Mouse (Mus musculus) forebrain, embryonic 11.5 days (tissue): ENCODE data around the gene Fbxl18. TPM values are rescaled to one million over a fixed set of nuclear protein-coding genes. Genes with fewer than 3 reads are reported as not detected.

Source experiments
- ATAC-seq: fragments of 200-750 bp; cut with Nextera tagmentation; replicated peaks from 2 replicates; pipeline ENCODE4 v1.8.0; 2017; ENCODE audit warnings: moderate TSS enrichment; ENCODE audit not compliant: low FRiP score
- DNase-seq: peaks from one replicate; pipeline ENCODE4 v3.0.0-alpha.2; 2017; ENCODE audit warnings: low spot score
- H3K27ac ChIP-seq: fragments of 300-500 bp; sonication (generic); 2 replicates; pipeline ENCODE4 v1.5.1; 2014; ENCODE audit warnings: low read depth, low read length
- H3K27me3 ChIP-seq: fragments of 300-500 bp; sonication (generic); 2 replicates; pipeline ENCODE4 v1.6.1; 2014; ENCODE audit warnings: mild to moderate bottlenecking, low read length, mixed read lengths; ENCODE audit not compliant: control insufficient read depth, insufficient read depth
- H3K36me3 ChIP-seq: fragments of 300-500 bp; sonication (generic); 2 replicates; pipeline ENCODE4 v1.6.1; 2014; ENCODE audit warnings: mild to moderate bottlenecking, low read length, moderate library complexity, mixed read lengths; ENCODE audit not compliant: control insufficient read depth, insufficient read depth
- H3K4me1 ChIP-seq: fragments of 300-500 bp; sonication (generic); replicated peaks from 2 replicates; pipeline ENCODE4 v1.6.1; 2014; ENCODE audit warnings: low read length, mixed read lengths; ENCODE audit not compliant: control insufficient read depth, insufficient read depth
- H3K4me2 ChIP-seq: fragments of 300-500 bp; sonication (generic); 2 replicates; pipeline ENCODE4 v1.6.1; 2014; ENCODE audit warnings: low read depth, mild to moderate bottlenecking, low read length, moderate library complexity, mixed read lengths; ENCODE audit not compliant: severe bottlenecking
- H3K4me3 ChIP-seq: fragments of 300-500 bp; sonication (generic); 2 replicates; pipeline ENCODE4 v1.5.1; 2014; ENCODE audit warnings: low read depth, low read length
- H3K9ac ChIP-seq: fragments of 300-500 bp; sonication (generic); 2 replicates; pipeline ENCODE4 v1.6.1; 2014; ENCODE audit warnings: low read length
- H3K9me3 ChIP-seq: fragments of 300-500 bp; sonication (generic); 2 replicates; pipeline ENCODE4 v1.6.1; 2016; ENCODE audit warnings: low read length, mixed read lengths; ENCODE audit not compliant: control insufficient read depth
- WGBS: fragments of 180-500 bp; shearing (Covaris S2); extraction: QIAGEN DNeasy Blood & Tissue Kit; methylation state at CpG from one replicate; pipeline ENCODE4 v1.1.7; 2014; 5-methylcytosine and 5-hydroxymethylcytosine counted together
- polyA plus RNA-seq: library from polyadenylated mRNA; unstranded; fragments of >200 nt; fragmentation: Nextera tagmentation; extraction: Ambion mirVana; gene quantifications from 2 replicates; pipeline ENCODE4 v1.2.1, GENCODE M21; 2014

Fbxl18 gene
- polyA plus RNA-seq, 1 experiment from 2014 or later, result 15.4 TPM

- Histone ChIP-seq H3K4me1 (no peaks in the 10 kb centered on the region; the same call in 1 of the 2 replicates), H3K9ac (peak within 1 kb of the TSS; percentile 100), H3K27me3 (no peaks in the 10 kb centered on the region), H3K4me3 (peak within 1 kb of the TSS; percentile 87), H3K9me3 (no peaks in the 10 kb centered on the region), H3K36me3 (no peaks in the 10 kb centered on the region; the same call in 1 of the 2 replicates), H3K27ac (peak within 1 kb of the TSS; percentile 100), H3K4me2 (peak within 1 kb of the TSS; percentile 96)
- under 1% methylated on average over 55 of the region's 56 CpGs for WGBS
- DNase-seq, result peak; percentile 100
- ATAC-seq, result peak; percentile 77
These were observed 77.4 kb downstream of the Fbxl18 start, which contains the start of gene Tnrc18 for GRCm38 (mm10) chr5:142817524-142818434. TSS of gene Tnrc18 (minus strand) at chr5:142817662.

Other genes with a start within 250 kb of the Fbxl18 start
- gene Slc29a4, start 202.9 kb downstream of the Fbxl18 start, polyA plus RNA-seq, result 31.3 and 35.6 TPM in 2 replicates
- gene Tnrc18, start 77.8 kb downstream of the Fbxl18 start, polyA plus RNA-seq, result 55.2 and 55.7 TPM in 2 replicates
- 13,526 and 13,808 TPM in 2 replicates for gene Actb, start 11.3 kb upstream of the Fbxl18 start, polyA plus RNA-seq
- gene Fscn1, start 64.9 kb upstream of the Fbxl18 start, polyA plus RNA-seq, result 680 and 728 TPM in 2 replicates
- gene Rnf216, start 217.6 kb upstream of the Fbxl18 start, polyA plus RNA-seq, result 38.6 and 42.7 TPM in 2 replicates